Mouse (Mus musculus) naive thymus-derived CD4-positive, alpha-beta T cell, adult 2 months (primary cell): ENCODE measurements around the gene Asic2.

ENCODE experiments used
- DNase-seq: peaks from one replicate; pipeline ENCODE4 v3.0.0-alpha.2; 2011; ENCODE audit warnings: low read depth

Asic2 gene

GRCm38 (mm10) chr11:81737777-81738176 lies 230.5 kb downstream of the Asic2 start:
- no peak for DNase-seq

- DNase-seq, result no peak
These were observed 246.2 kb downstream of the Asic2 start for GRCm38 (mm10) chr11:81722071-81722470.

- no peak for DNase-seq
These were observed 253.5 kb downstream of the Asic2 start for GRCm38 (mm10) chr11:81714801-81715200.

GRCm38 (mm10) chr11:81706996-81707395 lies 261.3 kb downstream of the Asic2 start:
- DNase-seq, result no peak

GRCm38 (mm10) chr11:81698008-81698407 lies 270.2 kb downstream of the Asic2 start:
- DNase-seq, result no peak

GRCm38 (mm10) chr11:81695501-81695900 lies 272.8 kb downstream of the Asic2 start:
- no peak for DNase-seq

GRCm38 (mm10) chr11:81680511-81680910 lies 287.7 kb downstream of the Asic2 start:
- no peak for DNase-seq

GRCm38 (mm10) chr11:81671724-81672123 lies 296.5 kb downstream of the Asic2 start:
- DNase-seq, result no peak

- DNase-seq, result no peak
These were observed 297.8 kb downstream of the Asic2 start for GRCm38 (mm10) chr11:81670436-81670835.

- DNase-seq, result no peak
These were observed 309.4 kb downstream of the Asic2 start for GRCm38 (mm10) chr11:81658850-81659249.

GRCm38 (mm10) chr11:81657121-81657520 lies 311.1 kb downstream of the Asic2 start:
- no peak for DNase-seq

GRCm38 (mm10) chr11:81647828-81648227 lies 320.4 kb downstream of the Asic2 start:
- no peak for DNase-seq

GRCm38 (mm10) chr11:81645549-81645948 lies 322.7 kb downstream of the Asic2 start:
- DNase-seq, result no peak

GRCm38 (mm10) chr11:81636356-81636755 lies 331.9 kb downstream of the Asic2 start:
- no peak for DNase-seq

- peak; percentile 41 for DNase-seq
These were observed 333.6 kb downstream of the Asic2 start for GRCm38 (mm10) chr11:81634360-81635350.

GRCm38 (mm10) chr11:81625199-81625598 lies 343.1 kb downstream of the Asic2 start:
- no peak for DNase-seq

- no peak for DNase-seq
These were observed 347.7 kb downstream of the Asic2 start for GRCm38 (mm10) chr11:81620516-81620915.

- DNase-seq, result no peak
These were observed 351.8 kb downstream of the Asic2 start for GRCm38 (mm10) chr11:81616437-81616836.

GRCm38 (mm10) chr11:81613869-81614620 lies 354.2 kb downstream of the Asic2 start:
- DNase-seq, result no peak

GRCm38 (mm10) chr11:81612798-81613540 lies 355.3 kb downstream of the Asic2 start:
- peak; percentile 66 for DNase-seq

- no peak for DNase-seq
These were observed 356.1 kb downstream of the Asic2 start for GRCm38 (mm10) chr11:81611948-81612797.
